Mouse (Mus musculus) stomach, postnatal 0 days (tissue): ENCODE measurements around the gene Ms4a10. TPM values are rescaled to one million over a fixed set of nuclear protein-coding genes. Genes with fewer than 3 reads are reported as not detected.

Source experiments
- ATAC-seq: fragments of 200-750 bp; cut with Nextera tagmentation; 2 replicates; pipeline ENCODE4 v1.8.0; 2017; ENCODE audit not compliant: low FRiP score, low TSS enrichment
- DNase-seq: peaks from one replicate; pipeline ENCODE4 v3.0.0-alpha.2; 2016; ENCODE audit warnings: low spot score
- H3K27ac ChIP-seq: fragments of 300-500 bp; sonication (generic); replicated peaks from 2 replicates; pipeline ENCODE4 v1.5.1; 2014; ENCODE audit warnings: mild to moderate bottlenecking, control low read depth
- H3K27me3 ChIP-seq: fragments of 300-500 bp; sonication (generic); 2 replicates; pipeline ENCODE4 v1.6.1; 2014; ENCODE audit warnings: low read length; ENCODE audit not compliant: control insufficient read depth, insufficient read depth
- H3K36me3 ChIP-seq: fragments of 300-500 bp; sonication (generic); 2 replicates; pipeline ENCODE4 v1.6.1; 2014; ENCODE audit warnings: low read length, mixed read lengths; ENCODE audit not compliant: control insufficient read depth, insufficient read depth
- H3K4me1 ChIP-seq: fragments of 300-500 bp; sonication (generic); replicated peaks from 2 replicates; pipeline ENCODE4 v1.6.1; 2014; ENCODE audit warnings: antibody characterized with exemption; ENCODE audit not compliant: control insufficient read depth, insufficient read depth
- H3K4me2 ChIP-seq: fragments of 300-500 bp; sonication (generic); replicated peaks from 2 replicates; pipeline ENCODE4 v1.6.1; 2014; ENCODE audit warnings: low read depth, mild to moderate bottlenecking, control low read depth, moderate library complexity
- H3K4me3 ChIP-seq: fragments of 300-500 bp; sonication (generic); 2 replicates; pipeline ENCODE4 v1.5.1; 2014; ENCODE audit warnings: low read depth, low read length, control low read depth
- H3K9ac ChIP-seq: fragments of 300-500 bp; sonication (generic); 2 replicates; pipeline ENCODE4 v1.6.1; 2014; ENCODE audit warnings: mild to moderate bottlenecking, low read length, control low read depth, mixed read lengths
- H3K9me3 ChIP-seq: fragments of 300-500 bp; sonication (generic); 2 replicates; pipeline ENCODE4 v1.6.1; 2016; ENCODE audit warnings: low read length; ENCODE audit not compliant: control insufficient read depth
- CTCF ChIP-seq: IDR thresholded peaks from 2 replicates; pipeline ENCODE4 v1.5.1; 2016; ENCODE audit warnings: antibody characterized with exemption, low read depth, mild to moderate bottlenecking, moderate library complexity
- EP300 ChIP-seq: optimal IDR thresholded peaks from 2 replicates; pipeline ENCODE3; 2016; ENCODE audit warnings: antibody characterized with exemption
- WGBS: fragments of 180-500 bp; shearing (Covaris S2); extraction: QIAGEN DNeasy Blood & Tissue Kit; methylation state at CpG from one replicate; pipeline ENCODE4 v1.1.7; 2014; 5-methylcytosine and 5-hydroxymethylcytosine counted together
- polyA plus RNA-seq: library from polyadenylated mRNA; unstranded; fragments of >200 nt; fragmentation: Nextera tagmentation; extraction: Ambion mirVana; gene quantifications from 2 replicates; pipeline ENCODE4 v1.2.1, GENCODE M21; 2015

Ms4a10 gene
- polyA plus RNA-seq, 1 experiment from 2014 or later = not detected

GRCm38 (mm10) chr19:10943955-10944354 lies 30.5 kb downstream of the Ms4a10 start:
- H3K27ac ChIP-seq = no peak overlapping the region
- ATAC-seq (no peak), DNase-seq (no peak)
- H3K4me3 ChIP-seq = no peak overlapping the region
- peaks cover 3% of the 10 kb centered on the region for H3K4me1 ChIP-seq
- H3K9ac ChIP-seq = no peak overlapping the region
- peaks cover 8% of the 10 kb centered on the region; the same call in 1 of the 2 replicates for H3K36me3 ChIP-seq
- H3K4me2 ChIP-seq = no peak overlapping the region
- 74% methylated on average over 3 of the region's 3 CpGs for WGBS
- no peaks in the 10 kb centered on the region for H3K27me3 ChIP-seq
- TF ChIP-seq EP300 (no peak), CTCF (no peak)
- no peaks in the 10 kb centered on the region for H3K9me3 ChIP-seq

- peak overlapping the region; percentile 48; the same call in 1 of the 2 replicates for H3K9ac ChIP-seq
- no peaks in the 10 kb centered on the region for H3K9me3 ChIP-seq
- peak overlapping the region; percentile 55 for H3K4me2 ChIP-seq
- H3K4me3 ChIP-seq = peak overlapping the region; percentile 27
- peaks cover 3% of the 10 kb centered on the region for H3K4me1 ChIP-seq
- ATAC-seq = peak; percentile 48
- no peaks in the 10 kb centered on the region for H3K27me3 ChIP-seq
- H3K27ac ChIP-seq = no peak overlapping the region
- H3K36me3 ChIP-seq = peaks cover 8% of the 10 kb centered on the region; the same call in 1 of the 2 replicates
- DNase-seq = peak; percentile 30
- WGBS = 8% methylated on average over 40 of the region's 40 CpGs
- TF ChIP-seq CTCF (no peak), EP300 (no peak)
Observed at GRCm38 (mm10) chr19:10940801-10941457, 33.5 kb downstream of the Ms4a10 start.

GRCm38 (mm10) chr19:10940097-10940800 lies 34.2 kb downstream of the Ms4a10 start:
- Histone ChIP-seq H3K9ac (no peak overlapping the region), H3K4me3 (peak overlapping the region; percentile 27), H3K36me3 (peaks cover 8% of the 10 kb centered on the region; the same call in 1 of the 2 replicates), H3K9me3 (no peaks in the 10 kb centered on the region), H3K4me1 (peaks cover 3% of the 10 kb centered on the region), H3K4me2 (peak overlapping the region; percentile 55), H3K27me3 (no peaks in the 10 kb centered on the region), H3K27ac (no peak overlapping the region)
- WGBS = 24% methylated on average over 37 of the region's 37 CpGs
- DNase-seq (peak; percentile 88), ATAC-seq (peak; percentile 87)
- TF ChIP-seq EP300 (no peak), CTCF (peak; percentile 86)

- no peak for ATAC-seq
- 34% methylated on average over 3 of the region's 3 CpGs for WGBS
- H3K36me3 ChIP-seq = peaks cover 5% of the 10 kb centered on the region; the same call in 1 of the 2 replicates
Observed at GRCm38 (mm10) chr19:10938771-10939170, 35.7 kb downstream of the Ms4a10 start.

GRCm38 (mm10) chr19:10937110-10937563 lies 37.3 kb downstream of the Ms4a10 start, which contains the start of gene Ptgdr2:
Gene Ptgdr2, plus strand, starts transcription at chr19:10937160.
- no peak for DNase-seq
- TF ChIP-seq EP300 (no peak), CTCF (no peak)

More at GRCm38 (mm10) chr19:10938771-10939170, 35.7 kb downstream of the Ms4a10 start:
- peaks cover 3% of the 10 kb centered on the region for H3K4me1 ChIP-seq
- no peak overlapping the region for H3K4me3 ChIP-seq
- H3K9me3 ChIP-seq = no peaks in the 10 kb centered on the region
- no peak for TF ChIP-seq CTCF
- TF ChIP-seq EP300 = no peak
- no peak overlapping the region for H3K4me2 ChIP-seq
- H3K27ac ChIP-seq = no peak overlapping the region
- DNase-seq = no peak
- H3K9ac ChIP-seq = no peak overlapping the region
- H3K27me3 ChIP-seq = no peaks in the 10 kb centered on the region

GRCm38 (mm10) chr19:10936077-10936476 lies 38.4 kb downstream of the Ms4a10 start:
- Histone ChIP-seq H3K4me3 (no peak overlapping the region), H3K27ac (no peak overlapping the region), H3K36me3 (no peaks in the 10 kb centered on the region), H3K27me3 (no peaks in the 10 kb centered on the region), H3K9ac (no peak overlapping the region), H3K4me2 (no peak overlapping the region), H3K4me1 (peaks cover 3% of the 10 kb centered on the region), H3K9me3 (no peaks in the 10 kb centered on the region)
- TF ChIP-seq CTCF (peak; percentile 36; the same call in 1 of the 2 replicates), EP300 (no peak)
- DNase-seq (no peak), ATAC-seq (no peak)
- 90% methylated on average over 5 of the region's 5 CpGs for WGBS

More at GRCm38 (mm10) chr19:10937110-10937563, 37.3 kb downstream of the Ms4a10 start, which contains the start of gene Ptgdr2:
- no peaks in the 10 kb centered on the region for H3K9me3 ChIP-seq
- peaks cover 3% of the 10 kb centered on the region for H3K4me1 ChIP-seq
- H3K4me2 ChIP-seq = no peak within 1 kb of the TSS
- no peak within 1 kb of the TSS for H3K27ac ChIP-seq
- no peak within 1 kb of the TSS for H3K9ac ChIP-seq
- H3K4me3 ChIP-seq = no peak within 1 kb of the TSS
- WGBS = 42% methylated on average over 5 of the region's 5 CpGs
- no peaks in the 10 kb centered on the region for H3K36me3 ChIP-seq
- no peak for ATAC-seq
- no peaks in the 10 kb centered on the region for H3K27me3 ChIP-seq
